Mouse (Mus musculus) cerebellum, postnatal 25 days (tissue): Measurements from ENCODE around the gene Bin2.
"Not testable (repeated sequence)": the region's sequence is repeated elsewhere in the genome, so short reads cannot be mapped to it uniquely, and the experiment has no call there.

ENCODE experiments used
- DNase-seq, 2 experiments: peaks; one replicate each; pipeline ENCODE4 v3.0.0; 2021; ENCODE audit warnings: mixed read lengths in 2 of 2

The Bin2 gene

DNA sequence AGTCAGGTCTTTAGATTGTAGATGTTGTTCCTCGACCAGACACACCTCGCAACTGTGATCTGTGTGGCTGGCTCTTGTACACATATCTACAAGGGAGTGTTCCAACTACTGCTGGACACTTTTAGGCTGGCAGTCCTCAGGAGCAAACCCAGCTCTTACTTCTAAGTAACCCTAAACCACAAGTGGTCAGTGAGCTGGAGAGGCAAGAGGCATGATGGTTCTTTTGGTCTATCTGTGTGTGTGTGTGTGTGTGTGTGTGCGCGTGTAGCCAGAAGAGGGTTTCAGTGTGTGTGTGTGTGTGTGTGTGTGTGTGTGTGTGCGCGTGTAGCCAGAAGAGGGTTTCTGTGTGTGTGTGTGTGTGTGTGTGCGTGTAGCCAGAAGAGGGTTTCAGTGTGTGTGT, 26.9 kb downstream of the Bin2 start:
- no peak for DNase-seq

DNA sequence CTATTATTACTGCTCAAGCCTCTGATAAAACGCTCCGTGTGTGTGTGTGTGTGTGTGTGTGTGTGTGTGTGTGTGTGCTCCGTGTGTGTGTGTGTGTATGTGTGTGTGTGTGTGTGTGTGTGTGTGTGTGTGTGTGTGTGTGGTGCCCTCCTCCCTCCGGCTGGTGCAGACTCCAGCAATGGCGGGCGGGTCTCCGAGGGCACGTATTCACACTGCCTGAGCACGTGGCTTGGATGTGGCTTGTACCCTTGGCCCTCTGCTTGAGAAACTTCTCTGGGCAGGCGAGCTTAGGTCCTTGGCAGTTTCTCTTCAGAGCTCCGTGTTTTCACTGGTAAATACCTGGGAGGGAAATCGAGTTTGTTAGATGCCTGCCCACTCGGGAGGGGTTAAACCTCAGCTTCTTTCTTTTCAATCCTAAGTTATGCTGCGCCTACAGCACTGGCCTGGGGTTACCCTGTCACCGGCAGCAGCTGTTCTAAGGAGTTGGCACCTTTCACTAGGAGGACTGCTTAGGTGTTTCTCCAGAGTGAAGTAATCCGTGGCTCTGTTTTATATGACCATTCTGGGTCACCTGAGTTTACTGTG, 28.0 kb downstream of the Bin2 start:
- DNase-seq = no peak

GRCm38 (mm10) chr15:100639972-100640750, 29.2 kb downstream of the Bin2 start:
- no peak for DNase-seq

DNA sequence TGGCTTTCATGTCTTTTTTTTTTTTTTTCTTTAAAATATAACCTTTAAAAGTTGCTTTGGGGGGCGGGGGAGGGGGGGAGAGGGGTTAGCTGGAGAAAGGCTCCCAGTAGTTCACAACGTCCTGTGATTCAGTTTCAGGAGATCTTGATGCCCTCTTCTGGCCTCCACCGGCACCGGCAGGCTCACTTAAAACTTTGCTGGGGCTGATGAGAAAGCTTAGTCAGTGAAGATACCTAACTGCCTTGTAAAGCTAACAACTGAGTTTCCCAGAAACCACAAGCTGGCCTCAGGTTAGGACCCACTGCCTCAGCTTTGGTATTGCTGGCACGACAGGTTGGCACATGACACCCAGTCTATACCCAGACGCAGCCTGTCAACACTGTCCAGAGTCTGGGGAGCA, 31.7 kb downstream of the Bin2 start:
- DNase-seq = peak in 1 of 2 experiments; percentile 30

DNA sequence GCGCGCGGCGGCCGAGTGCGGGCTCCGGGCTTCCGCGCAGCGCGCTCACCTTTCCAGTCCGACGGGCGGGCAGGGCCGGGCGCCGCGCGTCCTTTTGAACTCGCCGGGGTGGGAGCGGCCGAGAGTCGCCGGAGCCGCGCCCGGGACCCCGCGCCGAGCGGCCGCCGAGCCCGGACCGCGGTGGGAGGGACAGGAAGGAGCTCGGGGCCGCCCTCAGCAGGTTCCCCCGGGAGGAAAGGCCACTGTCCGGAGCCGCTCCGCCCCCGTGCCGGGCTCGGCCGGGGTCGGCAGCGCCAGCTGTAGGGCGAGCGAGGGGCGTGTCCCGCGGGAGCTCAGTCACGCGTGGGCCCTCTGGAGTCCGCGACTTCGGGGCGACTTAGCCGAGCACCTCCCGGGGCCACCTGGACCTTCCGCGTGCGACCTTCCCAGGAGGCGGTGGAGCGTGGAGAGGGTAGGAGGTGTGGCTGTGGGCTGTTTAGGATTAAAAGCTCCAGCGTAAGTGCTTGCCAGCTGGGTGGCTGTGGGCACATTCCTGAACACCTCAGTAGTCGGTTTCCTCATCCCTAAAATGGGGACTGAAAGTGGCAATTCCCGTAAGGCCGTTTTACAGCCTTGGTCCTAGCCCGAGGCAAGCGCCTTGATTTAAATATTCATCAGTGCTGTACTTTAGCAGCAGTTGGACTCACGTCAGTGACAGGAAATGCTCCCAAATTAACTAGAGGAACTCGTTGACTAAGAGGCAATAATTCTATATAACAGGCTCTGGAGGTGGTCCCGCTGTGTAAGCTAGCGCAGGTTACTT, 32.5 kb downstream of the Bin2 start, which contains the start of gene Smagp:
Smagp (minus strand) TSS at position 241 of the 802 bp plus-strand sequence.
- no peak for DNase-seq

DNA sequence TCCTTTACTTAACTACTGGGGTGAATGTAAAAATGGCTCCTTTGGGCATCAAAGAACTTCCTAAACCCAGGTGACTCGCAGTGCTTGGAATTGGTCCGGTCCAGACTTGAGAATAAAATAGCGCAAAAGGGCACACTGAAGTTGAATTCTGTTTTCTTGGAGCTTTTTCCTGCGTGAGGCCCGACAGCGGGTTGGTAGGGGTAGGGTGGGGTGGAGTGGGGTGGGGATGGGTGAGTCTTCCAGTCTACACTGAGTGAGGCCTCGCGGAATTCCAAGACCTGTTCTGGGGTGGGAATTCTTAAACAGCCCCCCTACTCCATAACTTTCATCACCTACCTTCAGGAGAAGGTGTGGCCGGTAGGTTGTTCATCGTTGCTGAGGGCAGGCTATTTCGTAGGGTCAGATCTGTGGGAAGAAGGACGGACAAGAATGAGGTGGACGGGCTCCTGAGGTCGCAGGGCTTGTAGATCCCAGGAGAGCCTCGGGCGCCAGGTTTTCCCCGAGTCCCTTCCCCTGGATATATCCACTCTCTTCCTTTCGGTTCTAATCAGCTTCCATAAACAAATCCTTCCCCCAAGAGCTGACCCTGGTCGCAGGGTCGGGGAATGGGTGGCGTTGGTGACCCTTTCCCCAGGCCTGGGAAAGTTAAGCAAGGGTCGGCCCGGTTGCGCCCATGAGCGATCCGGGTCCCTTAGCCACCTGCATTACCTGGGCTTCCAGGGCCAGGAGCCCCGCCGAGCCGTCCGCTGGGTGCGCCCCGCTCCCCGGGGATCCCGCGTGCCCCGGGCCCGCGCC, 33.3 kb downstream of the Bin2 start:
- no peak for DNase-seq

DNA sequence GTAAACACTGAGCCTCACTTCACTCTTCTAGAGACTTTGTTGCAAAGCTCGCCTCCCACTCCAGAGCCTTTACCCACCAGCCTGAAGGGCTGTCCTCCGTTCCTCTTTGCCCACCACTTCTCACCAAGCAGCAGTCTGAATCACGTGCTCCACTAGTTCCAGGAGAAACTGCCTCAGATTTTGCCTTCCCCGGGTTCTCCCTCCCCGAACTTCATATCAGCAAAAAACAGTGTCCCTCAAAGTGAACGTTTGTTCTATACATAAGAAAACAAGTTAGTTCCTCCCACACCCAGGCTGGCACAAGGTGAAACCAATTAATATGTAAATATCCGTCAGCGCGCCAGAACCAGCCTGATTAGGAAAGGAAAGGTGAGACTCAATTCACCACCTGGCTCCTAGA, 34.1 kb downstream of the Bin2 start:
- DNase-seq = no peak

- DNase-seq = no peak
These were observed 36.0 kb downstream of the Bin2 start for GRCm38 (mm10) chr15:100633341-100633740.

DNA sequence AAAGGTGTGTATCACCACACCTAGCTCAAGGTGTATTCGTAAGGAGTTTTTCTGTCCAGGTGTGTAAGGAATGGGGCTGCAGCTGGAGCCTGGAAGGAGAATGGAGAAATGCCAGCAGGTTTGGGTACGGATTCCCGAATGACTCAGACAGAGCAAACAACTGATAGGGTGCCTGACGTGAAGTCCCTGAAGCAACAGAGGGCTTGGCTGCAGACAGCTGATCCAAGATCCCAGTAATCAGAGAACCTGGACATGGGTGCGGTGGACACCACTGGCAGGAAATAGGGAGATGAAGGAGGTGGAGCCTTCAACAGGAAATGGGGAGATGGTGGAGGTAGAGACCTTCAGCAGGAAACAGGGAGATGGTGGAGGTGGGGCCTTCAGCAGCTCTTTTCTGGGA, 37.0 kb downstream of the Bin2 start:
- DNase-seq = no peak

DNA sequence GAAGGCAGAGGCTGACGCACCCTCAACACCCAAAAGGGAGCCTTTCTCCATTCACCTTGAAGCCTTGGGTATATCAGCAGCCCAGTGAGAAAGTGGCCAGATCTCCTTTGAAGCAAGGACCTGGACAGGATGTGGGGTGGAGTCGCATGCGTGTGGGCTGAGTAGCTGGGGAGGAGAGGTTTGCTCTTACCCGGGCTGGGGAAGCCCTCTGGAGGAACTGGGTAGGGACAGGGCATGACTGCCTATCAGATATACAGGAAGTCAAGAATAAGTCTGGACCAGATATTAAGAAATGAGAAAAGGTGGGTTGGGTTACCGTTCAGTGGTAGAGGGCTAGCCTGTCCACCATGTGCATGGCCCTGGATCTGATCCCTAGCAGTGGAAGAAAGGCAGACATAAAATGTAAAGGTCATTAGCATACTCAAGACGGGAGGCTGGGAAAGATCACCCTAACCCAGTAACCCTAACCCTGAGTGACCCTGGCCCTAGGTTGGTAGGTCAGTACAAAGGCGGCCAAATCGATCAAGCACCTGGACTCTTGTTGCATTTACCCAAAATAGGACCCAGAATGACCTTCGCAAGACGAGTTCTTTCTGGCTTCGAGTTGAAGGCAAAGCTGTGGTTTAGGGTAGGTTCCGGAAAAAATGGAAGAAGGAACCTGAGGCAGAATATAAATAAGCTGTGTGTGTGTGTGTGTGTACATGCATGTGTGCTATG, 37.7 kb downstream of the Bin2 start:
- DNase-seq = no peak

- no peak for DNase-seq
These were observed 39.2 kb downstream of the Bin2 start for GRCm38 (mm10) chr15:100630126-100630525.

GRCm38 (mm10) chr15:100628797-100629196, 40.6 kb downstream of the Bin2 start:
- DNase-seq = no peak

- DNase-seq = no peak
These were observed 41.5 kb downstream of the Bin2 start for GRCm38 (mm10) chr15:100627774-100628370.

DNA sequence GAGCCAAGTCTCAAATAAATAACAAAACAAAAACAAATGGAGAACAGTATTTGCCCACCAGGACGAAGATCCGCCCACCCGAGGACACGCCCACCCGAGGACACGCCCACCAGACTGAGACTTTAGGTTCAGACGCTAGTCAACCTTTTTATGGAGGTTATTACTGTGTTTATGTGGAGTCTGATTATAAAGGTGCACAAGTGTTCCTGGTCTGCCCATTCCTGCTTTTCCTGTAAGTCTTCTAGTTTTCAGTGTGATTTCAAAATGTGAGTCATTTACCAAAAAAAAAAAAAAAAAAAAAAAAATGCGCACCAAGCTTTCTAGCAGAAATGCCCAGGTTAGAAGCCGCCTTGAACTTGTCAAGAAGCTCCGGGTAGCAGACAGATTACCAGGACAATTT, 42.1 kb downstream of the Bin2 start:
- no peak for DNase-seq

GRCm38 (mm10) chr15:100624435-100624834, 44.9 kb downstream of the Bin2 start:
- DNase-seq = no peak

GRCm38 (mm10) chr15:100623754-100624153, 45.6 kb downstream of the Bin2 start:
- no peak for DNase-seq

- DNase-seq = no peak
These were observed 47.2 kb downstream of the Bin2 start for GRCm38 (mm10) chr15:100622164-100622563.

DNA sequence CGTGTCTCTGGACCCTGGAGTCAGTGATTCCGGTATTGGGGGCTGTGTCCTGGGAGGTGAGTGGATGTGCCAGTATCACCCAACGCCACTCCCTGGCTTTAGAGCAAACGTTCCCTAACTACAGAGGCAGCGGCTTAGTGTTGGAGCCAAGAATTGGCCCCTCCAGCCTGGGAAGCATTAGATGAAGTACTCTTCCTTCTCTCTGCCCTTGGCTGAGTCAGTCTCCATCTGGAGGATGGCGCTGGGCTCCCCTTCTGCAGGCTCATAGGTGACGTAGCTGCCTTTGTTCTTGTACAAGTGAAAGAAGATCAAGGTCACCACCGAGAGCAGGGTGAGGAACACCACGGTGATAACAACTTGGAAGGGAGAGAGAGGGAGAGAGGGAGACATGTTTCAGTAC, 47.7 kb downstream of the Bin2 start:
- DNase-seq = not testable (repeated sequence)

GRCm38 (mm10) chr15:100619200-100619599, 50.2 kb downstream of the Bin2 start:
- no peak for DNase-seq

DNA sequence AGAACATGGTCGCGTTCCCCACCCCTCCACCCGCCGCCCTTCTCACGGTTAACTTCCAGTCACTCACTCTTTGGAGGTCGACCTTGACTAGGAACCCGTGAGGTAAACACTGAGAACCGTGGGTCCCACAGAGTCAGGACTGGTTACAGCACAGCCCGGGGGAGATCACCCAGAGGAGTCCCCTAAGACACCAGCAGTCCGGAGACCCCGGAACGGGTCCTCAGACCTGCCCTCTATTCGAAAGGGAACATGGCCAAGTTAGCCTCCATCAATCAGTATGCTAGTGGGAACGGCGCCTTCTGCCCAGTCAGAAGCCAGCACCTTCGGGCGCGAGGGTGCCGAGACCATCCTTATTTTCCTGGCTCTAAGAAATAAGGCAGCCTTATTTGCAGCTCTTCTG, 53.1 kb downstream of the Bin2 start:
- DNase-seq = no peak

- peak; percentile 91 to 96 for DNase-seq
These were observed 53.5 kb downstream of the Bin2 start for GRCm38 (mm10) chr15:100615825-100616220.
